Mouse (Mus musculus) myocyte (in vitro differentiated cells): ENCODE measurements around the gene Itgb6.

Experiments
- CEBPB ChIP-seq: IDR thresholded peaks from 2 replicates; pipeline ENCODE4 v1.6.1; 2011; ENCODE audit warnings: mild to moderate bottlenecking, moderate library complexity; ENCODE audit not compliant: poor library complexity, insufficient read depth, severe bottlenecking
- E2F4 ChIP-seq: IDR thresholded peaks from one replicate; pipeline ENCODE4 v1.6.1; 2011; ENCODE audit warnings: mild to moderate bottlenecking, control low read depth, moderate library complexity; ENCODE audit not compliant: insufficient read depth
- MAX ChIP-seq: IDR thresholded peaks from one replicate; pipeline ENCODE4 v1.6.1; 2011; ENCODE audit warnings: low read depth, mild to moderate bottlenecking, control low read depth
- MYOG ChIP-seq, 3 experiments: IDR thresholded peaks; one replicate each; pipeline ENCODE4 v1.6.1; 2011; ENCODE audit warnings: control low read depth in 2 of 3, low read depth in 2 of 3, mild to moderate bottlenecking in 2 of 3; ENCODE audit not compliant: insufficient read length in 2 of 3, control insufficient read depth in 1 of 3, insufficient read depth in 1 of 3
- POLR2A ChIP-seq: IDR thresholded peaks from one replicate; pipeline ENCODE4 v1.6.1; 2011; ENCODE audit warnings: low read depth, mild to moderate bottlenecking, control low read depth, moderate library complexity; ENCODE audit not compliant: insufficient read length
- POLR2AphosphoS2 ChIP-seq: IDR thresholded peaks from one replicate; pipeline ENCODE4 v1.6.1; 2011; ENCODE audit warnings: low read depth, control low read depth; ENCODE audit not compliant: insufficient read length
- REST ChIP-seq: IDR thresholded peaks from one replicate; pipeline ENCODE4 v1.6.1; 2011; ENCODE audit warnings: mild to moderate bottlenecking, control low read depth, moderate library complexity; ENCODE audit not compliant: insufficient read depth, insufficient read length
- TCF12 ChIP-seq: IDR thresholded peaks from one replicate; pipeline ENCODE4 v1.6.1; 2011; ENCODE audit warnings: mild to moderate bottlenecking, control low read depth; ENCODE audit not compliant: poor library complexity, insufficient read depth, severe bottlenecking
- USF1 ChIP-seq: IDR thresholded peaks from one replicate; pipeline ENCODE4 v1.6.1; 2011; ENCODE audit warnings: low read depth, mild to moderate bottlenecking, control low read depth, moderate library complexity

- TF ChIP-seq POLR2A, result no peak
- TF ChIP-seq MAX, result no peak
- TF ChIP-seq POLR2AphosphoS2, result no peak
- no peak for TF ChIP-seq REST
- TF ChIP-seq TCF12, result no peak
- no peak for TF ChIP-seq CEBPB
- TF ChIP-seq E2F4, result no peak
- TF ChIP-seq USF1, result no peak
- no peak for TF ChIP-seq MYOG (IDR thresholded peaks at IDR 0.05; ENCODE audit: control insufficient read depth in 1 of 3, insufficient read depth in 1 of 3, insufficient read length in 2 of 3, low read depth in 2 of 3)
Measured at GRCm38 (mm10) chr2:60554561-60554960, 167.9 kb downstream of the Itgb6 start.
